Mouse (Mus musculus) liver, embryonic 12.5 days (tissue): ENCODE data around the gene Arhgef1. TPM values are rescaled to one million over a fixed set of nuclear protein-coding genes. Genes with fewer than 3 reads are reported as not detected.
"Not testable (repeated sequence)": the region's sequence is repeated elsewhere in the genome, so short reads cannot be mapped to it uniquely, and the experiment has no call there.

Source experiments
- ATAC-seq: fragments of 200-750 bp; cut with Nextera tagmentation; 2 replicates; pipeline ENCODE4 v1.8.0; 2017; ENCODE audit warnings: moderate number of reproducible peaks, mild to moderate bottlenecking, moderate library complexity
- H3K27ac ChIP-seq: fragments of 300-500 bp; sonication (generic); 2 replicates; pipeline ENCODE4 v1.5.1; 2016; ENCODE audit warnings: mild to moderate bottlenecking
- H3K27me3 ChIP-seq: fragments of 300-500 bp; sonication (generic); replicated peaks from 2 replicates; pipeline ENCODE4 v1.6.1; 2016; ENCODE audit warnings: mild to moderate bottlenecking, moderate library complexity
- H3K36me3 ChIP-seq: fragments of 300-500 bp; sonication (generic); 2 replicates; pipeline ENCODE4 v1.6.1; 2016; ENCODE audit warnings: mild to moderate bottlenecking, moderate library complexity
- H3K4me1 ChIP-seq: fragments of 300-500 bp; sonication (generic); 2 replicates; pipeline ENCODE4 v1.6.1; 2016
- H3K4me2 ChIP-seq: fragments of 300-500 bp; sonication (generic); 2 replicates; pipeline ENCODE4 v1.6.1; 2016; ENCODE audit warnings: mild to moderate bottlenecking, moderate library complexity
- H3K4me3 ChIP-seq: fragments of 300-500 bp; sonication (generic); 2 replicates; pipeline ENCODE4 v1.5.1; 2016; ENCODE audit warnings: mild to moderate bottlenecking, moderate library complexity
- H3K9ac ChIP-seq: fragments of 300-500 bp; sonication (generic); 2 replicates; pipeline ENCODE4 v1.6.1; 2016; ENCODE audit warnings: mild to moderate bottlenecking, moderate library complexity
- H3K9me3 ChIP-seq: fragments of 300-500 bp; sonication (generic); replicated peaks from 2 replicates; pipeline ENCODE4 v1.6.1; 2016; ENCODE audit warnings: mild to moderate bottlenecking, moderate library complexity
- WGBS: fragments of 180-500 bp; shearing (Covaris S2); methylation state at CpG from one replicate; pipeline ENCODE4 v1.1.7; 2016; ENCODE audit not compliant: insufficient replicate concordance; 5-methylcytosine and 5-hydroxymethylcytosine counted together
- polyA plus RNA-seq: library from polyadenylated mRNA; unstranded; fragments of >200 nt; fragmentation: Nextera tagmentation; extraction: Ambion mirVana; gene quantifications from 2 replicates; pipeline ENCODE4 v1.2.1, GENCODE M21; 2016

The Arhgef1 gene
- polyA plus RNA-seq, 1 experiment from 2014 or later: 80.4 TPM

DNA sequence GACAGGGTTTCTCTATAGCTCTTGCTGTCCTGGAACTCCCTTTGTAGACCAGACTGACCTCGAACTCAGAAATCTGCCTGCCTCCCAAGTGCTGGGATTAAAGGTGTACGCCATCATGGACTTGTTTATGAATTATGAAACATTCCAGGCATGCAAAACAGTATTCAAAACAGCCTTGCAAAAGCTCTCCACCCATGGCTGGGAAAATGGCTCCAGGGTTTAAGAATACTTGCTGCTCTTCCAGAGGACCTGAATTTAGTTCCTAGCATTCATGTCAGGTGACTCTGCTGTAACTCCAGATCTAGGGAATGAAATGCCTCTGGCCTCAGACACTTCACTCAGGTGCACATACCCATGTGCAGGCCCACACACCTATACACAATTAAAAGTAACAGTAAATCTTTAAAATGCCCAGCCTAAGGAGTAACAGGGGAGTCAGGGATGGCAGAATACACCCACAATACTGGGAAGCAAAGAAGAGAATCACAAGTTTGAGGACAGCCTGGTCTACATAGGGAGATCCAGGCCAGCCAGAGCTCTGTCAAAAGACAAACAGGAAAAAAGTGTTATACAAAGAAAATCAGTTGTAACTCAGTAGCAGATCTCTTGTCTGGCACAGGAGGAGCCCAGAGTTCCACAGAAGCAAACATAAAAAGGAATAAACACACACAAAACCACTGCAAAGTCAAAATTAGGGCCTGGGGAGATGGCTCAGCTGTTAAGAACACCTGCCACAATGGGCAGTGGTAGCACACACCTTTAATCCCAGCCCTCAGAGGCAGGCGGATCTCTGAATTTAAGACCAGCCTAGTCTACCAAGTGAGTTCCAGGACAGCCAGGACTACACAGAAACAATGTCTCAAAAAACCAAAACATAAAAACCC, 11.2 kb upstream of the Arhgef1 start:
- no peak overlapping the region for H3K4me2 ChIP-seq
- no peak for ATAC-seq
- WGBS: 66% methylated on average over 3 of the region's 3 CpGs
- no peak overlapping the region for H3K9ac ChIP-seq
- no peaks in the 10 kb centered on the region for H3K27me3 ChIP-seq
- peaks cover 27% of the 10 kb centered on the region for H3K4me1 ChIP-seq
- H3K36me3 ChIP-seq: peaks cover 49% of the 10 kb centered on the region
- no peak overlapping the region for H3K4me3 ChIP-seq
- H3K9me3 ChIP-seq: no peaks in the 10 kb centered on the region
- peak overlapping the region; percentile 96 for H3K27ac ChIP-seq

DNA sequence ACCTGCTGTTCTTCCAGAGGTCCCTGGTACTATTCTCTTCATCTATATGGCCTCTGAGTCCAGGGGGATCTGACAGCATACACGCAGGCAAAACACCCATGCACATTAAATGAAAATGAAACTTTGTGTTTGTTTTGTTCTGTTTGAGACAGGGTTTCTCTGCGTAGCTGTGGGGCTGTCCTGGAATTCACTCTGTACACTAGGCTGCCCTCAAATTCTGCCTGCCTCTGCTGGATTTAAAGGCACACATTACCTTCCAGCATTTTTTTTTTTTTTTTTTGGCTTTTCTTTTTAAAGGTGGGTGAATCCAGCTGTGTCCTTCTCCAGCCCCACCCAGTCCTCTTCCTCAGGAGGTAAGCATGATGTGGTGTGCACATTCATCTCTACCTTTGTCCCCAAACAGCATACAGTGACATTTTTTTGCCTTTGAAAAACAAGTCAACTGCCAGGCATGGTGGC, 10.6 kb upstream of the Arhgef1 start:
- Histone ChIP-seq H3K9ac (no peak overlapping the region), H3K27me3 (no peaks in the 10 kb centered on the region), H3K27ac (peak overlapping the region; percentile 96)

GRCm38 (mm10) chr7:24895749-24896148, 7.0 kb upstream of the Arhgef1 start:
- H3K4me2 ChIP-seq, H3K27me3 ChIP-seq, H3K27ac ChIP-seq, ATAC-seq, H3K36me3 ChIP-seq, H3K4me3 ChIP-seq, H3K9ac ChIP-seq, H3K4me1 ChIP-seq, H3K9me3 ChIP-seq: not testable (repeated sequence)
- WGBS: 73% methylated on average over 2 of the region's 2 CpGs

More for the DNA sequence above, 10.6 kb upstream of the Arhgef1 start:
- no peak for ATAC-seq
- Histone ChIP-seq H3K4me3 (no peak overlapping the region), H3K36me3 (peaks cover 43% of the 10 kb centered on the region), H3K4me1 (peaks cover 21% of the 10 kb centered on the region), H3K4me2 (no peak overlapping the region), H3K9me3 (no peaks in the 10 kb centered on the region)
- WGBS: 61% methylated on average over 2 of the region's 2 CpGs

- 70% methylated on average over 8 of the region's 8 CpGs for WGBS
- H3K27ac ChIP-seq: no peak overlapping the region
- no peak for ATAC-seq
- no peaks in the 10 kb centered on the region for H3K9me3 ChIP-seq
- no peak overlapping the region for H3K4me3 ChIP-seq
- H3K27me3 ChIP-seq: no peaks in the 10 kb centered on the region
- no peak overlapping the region for H3K4me2 ChIP-seq
- peaks cover 12% of the 10 kb centered on the region for H3K4me1 ChIP-seq
- H3K9ac ChIP-seq: no peak overlapping the region
- H3K36me3 ChIP-seq: peaks cover 3% of the 10 kb centered on the region; the same call in 1 of the 2 replicates
These were observed 6.4 kb upstream of the Arhgef1 start for GRCm38 (mm10) chr7:24896269-24896668.

DNA sequence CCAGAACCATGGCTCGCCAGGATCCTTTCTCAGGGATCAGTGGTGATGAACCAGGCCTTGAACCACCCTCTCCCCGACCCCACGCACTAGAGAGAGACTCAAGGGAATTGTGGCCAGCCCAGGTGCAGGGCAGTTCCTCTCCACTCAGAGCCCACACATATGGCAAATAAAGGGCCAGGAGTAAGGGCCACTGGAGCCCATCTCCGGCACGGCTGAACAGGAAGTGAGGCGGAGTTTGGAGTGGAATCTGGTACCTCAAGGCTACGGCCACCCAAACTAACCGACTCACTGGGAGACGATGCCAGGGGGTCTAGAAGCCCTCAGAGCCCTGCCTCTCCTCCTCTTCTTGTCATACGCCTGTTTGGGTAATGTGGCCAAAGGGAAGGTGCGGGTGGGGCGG, 5.5 kb upstream of the Arhgef1 start, which contains the start of gene Cd79a:
Gene Cd79a, plus strand, starts transcription at position 158 of the 400 bp plus-strand sequence.
- Histone ChIP-seq H3K9me3 (no peaks in the 10 kb centered on the region), H3K4me1 (peaks cover 20% of the 10 kb centered on the region), H3K36me3 (no peaks in the 10 kb centered on the region), H3K4me2 (no peak within 1 kb of the TSS), H3K4me3 (no peak within 1 kb of the TSS), H3K27me3 (no peaks in the 10 kb centered on the region), H3K9ac (no peak within 1 kb of the TSS), H3K27ac (no peak within 1 kb of the TSS)
- 62% methylated on average over 12 of the region's 12 CpGs for WGBS
- ATAC-seq: no peak

GRCm38 (mm10) chr7:24897959-24898358, 4.8 kb upstream of the Arhgef1 start:
- no peak overlapping the region for H3K4me3 ChIP-seq
- no peaks in the 10 kb centered on the region for H3K36me3 ChIP-seq
- H3K4me2 ChIP-seq: no peak overlapping the region
- H3K9me3 ChIP-seq: no peaks in the 10 kb centered on the region
- ATAC-seq: no peak
- WGBS: 59% methylated on average over 5 of the region's 5 CpGs
- H3K27ac ChIP-seq: no peak overlapping the region
- H3K27me3 ChIP-seq: no peaks in the 10 kb centered on the region
- H3K9ac ChIP-seq: no peak overlapping the region
- H3K4me1 ChIP-seq: peaks cover 27% of the 10 kb centered on the region

DNA sequence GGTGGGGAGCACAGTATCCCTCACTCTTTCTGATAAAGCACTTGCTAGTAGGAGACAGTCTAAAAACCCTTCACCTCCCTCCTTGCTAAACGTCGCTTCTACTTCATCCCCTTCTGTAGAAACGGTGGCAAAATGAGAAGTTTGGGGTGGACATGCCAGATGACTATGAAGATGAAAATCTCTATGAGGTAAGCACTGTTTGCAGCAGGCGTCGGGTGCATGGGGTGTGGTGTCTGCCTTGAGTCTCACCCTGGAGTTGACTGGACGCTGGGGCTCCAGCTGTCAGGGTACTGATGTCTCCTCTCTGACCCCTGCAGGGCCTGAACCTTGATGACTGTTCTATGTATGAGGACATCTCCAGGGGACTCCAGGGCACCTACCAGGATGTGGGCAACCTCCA, 1.6 kb upstream of the Arhgef1 start:
- no peak overlapping the region for H3K9ac ChIP-seq
- no peak overlapping the region for H3K4me3 ChIP-seq
- ATAC-seq: no peak
- no peaks in the 10 kb centered on the region for H3K9me3 ChIP-seq
- peaks cover 51% of the 10 kb centered on the region for H3K4me1 ChIP-seq
- WGBS: 40% methylated on average over 6 of the region's 6 CpGs
- no peak overlapping the region for H3K4me2 ChIP-seq
- H3K27me3 ChIP-seq: no peaks in the 10 kb centered on the region
- no peaks in the 10 kb centered on the region for H3K36me3 ChIP-seq
- peak overlapping the region; percentile 36 for H3K27ac ChIP-seq

DNA sequence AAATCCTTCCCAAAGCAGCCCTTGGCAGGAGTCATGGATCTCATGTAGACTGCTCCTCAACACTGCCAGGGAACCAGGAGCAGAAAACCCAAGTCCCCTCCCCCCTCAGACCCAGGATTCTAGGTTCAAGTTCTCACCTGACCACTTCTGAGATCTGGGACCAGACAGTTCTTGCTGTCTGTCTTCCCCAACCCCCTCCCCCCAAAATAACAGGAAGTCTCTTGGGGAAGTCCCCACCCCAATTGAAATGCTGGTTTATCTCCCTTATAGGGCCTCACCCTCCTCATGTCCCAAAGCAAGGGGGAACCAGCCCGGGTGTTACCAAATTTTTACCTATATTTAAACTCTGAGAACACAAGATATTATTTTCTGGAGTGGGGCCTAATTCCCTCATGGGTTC, 870 bp upstream of the Arhgef1 start:
- ATAC-seq: no peak
- H3K9me3 ChIP-seq: no peaks in the 10 kb centered on the region
- H3K4me2 ChIP-seq: peak overlapping the region; percentile 91
- H3K36me3 ChIP-seq: no peaks in the 10 kb centered on the region
- H3K4me1 ChIP-seq: peaks cover 58% of the 10 kb centered on the region
- peak overlapping the region; percentile 90 for H3K27ac ChIP-seq
- H3K27me3 ChIP-seq: no peaks in the 10 kb centered on the region
- peak overlapping the region; percentile 76 for H3K4me3 ChIP-seq
- H3K9ac ChIP-seq: peak overlapping the region; percentile 75; the same call in 1 of the 2 replicates
- WGBS: 7% methylated on average over 1 of the region's 1 CpGs

DNA sequence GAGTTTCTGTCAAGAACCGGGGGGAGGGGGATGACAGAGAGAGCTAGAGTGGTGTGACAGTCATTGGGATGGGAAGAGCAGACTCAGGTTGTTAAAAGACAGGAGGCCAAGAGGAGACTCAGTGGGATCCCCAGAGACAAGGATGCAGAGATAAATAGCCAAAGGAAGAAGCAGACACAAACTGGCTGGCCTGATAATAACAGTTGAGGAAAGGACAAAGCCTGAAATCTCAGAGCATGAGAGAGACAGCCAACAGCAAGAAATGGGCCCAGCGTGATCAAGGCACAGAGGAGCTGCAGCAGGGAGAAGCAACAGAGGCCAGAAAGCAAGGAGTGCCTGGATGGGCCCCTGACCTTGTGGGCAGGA, 465 bp upstream of the Arhgef1 start:
- no peak for ATAC-seq
- Histone ChIP-seq H3K27me3 (no peaks in the 10 kb centered on the region), H3K4me1 (peaks cover 61% of the 10 kb centered on the region), H3K4me3 (peak overlapping the region; percentile 76), H3K9me3 (no peaks in the 10 kb centered on the region), H3K27ac (peak overlapping the region; percentile 90), H3K4me2 (peak overlapping the region; percentile 91), H3K9ac (peak overlapping the region; percentile 75), H3K36me3 (no peaks in the 10 kb centered on the region)
- WGBS: 13% methylated on average over 2 of the region's 2 CpGs

GRCm38 (mm10) chr7:24903444-24903825, 723 bp downstream of the Arhgef1 start:
- peak overlapping the region; percentile 90 for H3K27ac ChIP-seq
- H3K4me3 ChIP-seq: peak overlapping the region; percentile 76
- no peak for ATAC-seq
- H3K9me3 ChIP-seq: no peaks in the 10 kb centered on the region
- peak overlapping the region; percentile 91 for H3K4me2 ChIP-seq
- H3K36me3 ChIP-seq: peaks cover 11% of the 10 kb centered on the region
- peak overlapping the region; percentile 75 for H3K9ac ChIP-seq
- peaks cover 64% of the 10 kb centered on the region for H3K4me1 ChIP-seq
- whole genome bisulfite sequencing: 12% methylated on average over 10 of the region's 10 CpGs
- no peaks in the 10 kb centered on the region for H3K27me3 ChIP-seq

- Histone ChIP-seq H3K36me3 (peaks cover 17% of the 10 kb centered on the region), H3K9ac (peak overlapping the region; percentile 87), H3K27me3 (no peaks in the 10 kb centered on the region), H3K27ac (peak overlapping the region; percentile 90), H3K4me3 (peak overlapping the region; percentile 76), H3K9me3 (no peaks in the 10 kb centered on the region), H3K4me2 (peak overlapping the region; percentile 91), H3K4me1 (peaks cover 64% of the 10 kb centered on the region)
- WGBS: 1% methylated on average over 30 of the region's 30 CpGs
- ATAC-seq: peak; percentile 94
These were observed 1.4 kb downstream of the Arhgef1 start for GRCm38 (mm10) chr7:24904070-24904483.

DNA sequence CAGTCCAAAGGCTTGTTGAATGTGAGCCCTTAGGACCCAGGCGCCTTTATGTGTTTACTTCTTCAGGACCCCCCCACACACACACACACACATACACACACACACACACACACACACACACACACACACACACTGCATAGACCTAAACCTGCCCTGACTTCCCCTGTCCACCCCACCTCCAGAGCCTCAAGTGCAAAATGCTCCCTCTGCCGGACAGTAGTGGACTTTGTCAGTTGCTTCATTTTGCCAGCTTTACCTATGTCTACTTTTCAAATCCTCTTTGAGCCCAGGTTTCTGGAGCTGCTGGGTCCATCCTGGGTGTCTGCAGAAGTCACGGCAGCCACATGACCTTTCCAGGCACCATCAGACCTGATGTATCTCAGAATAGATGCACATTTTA, 2.2 kb downstream of the Arhgef1 start:
- peak overlapping the region; percentile 87 for H3K9ac ChIP-seq
- 9% methylated on average over 3 of the region's 3 CpGs for WGBS
- H3K27me3 ChIP-seq: no peaks in the 10 kb centered on the region
- H3K36me3 ChIP-seq: peaks cover 25% of the 10 kb centered on the region
- no peaks in the 10 kb centered on the region for H3K9me3 ChIP-seq
- peaks cover 64% of the 10 kb centered on the region for H3K4me1 ChIP-seq
- H3K4me2 ChIP-seq: peak overlapping the region; percentile 91
- peak overlapping the region; percentile 90 for H3K27ac ChIP-seq
- ATAC-seq: 0 out of 2 replicates have a peak, but pooled peaks have one; percentile 16
- peak overlapping the region; percentile 76 for H3K4me3 ChIP-seq
